Mouse (Mus musculus): ENCODE results near the gene Daam1. TPM values are rescaled to one million over a fixed set of nuclear protein-coding genes. Genes with fewer than 3 reads are reported as not detected.

The Daam1 gene
- polyA plus RNA-seq, 1 experiment from 2014 or later: 8.5 TPM

DNA sequence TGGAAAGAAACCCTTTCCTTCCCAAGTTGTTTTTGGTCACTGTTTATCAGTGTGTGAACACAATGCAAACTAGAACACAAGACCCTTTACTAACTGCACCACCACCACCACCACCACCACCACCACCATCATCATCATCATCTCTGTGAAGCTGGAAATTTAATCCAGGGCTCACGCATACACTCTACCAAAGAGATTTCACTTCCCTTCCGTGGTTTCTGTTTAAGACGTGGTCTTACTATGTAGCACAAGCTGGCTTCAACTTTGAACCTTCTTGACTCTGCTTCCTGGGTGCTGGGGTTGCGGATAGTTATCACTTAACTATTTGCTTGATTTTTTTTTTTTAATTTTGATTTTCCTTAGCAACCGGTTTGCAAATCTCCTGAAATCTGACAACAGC lies 9.6 kb upstream of the Daam1 start:
- Histone ChIP-seq H3K4me2 (ENCODE audit: low read depth, severe bottlenecking) (no peak overlapping the region), H3K27ac (replicated peaks; ENCODE audit: low read depth, low read length) (no peak overlapping the region), H3K9me3 (ENCODE audit: control insufficient read depth, low read length) (no peaks in the 10 kb centered on the region), H3K27me3 (ENCODE audit: control insufficient read depth, insufficient read depth, low read length) (no peaks in the 10 kb centered on the region), H3K36me3 (ENCODE audit: control insufficient read depth, insufficient read depth, low read length) (no peaks in the 10 kb centered on the region), H3K4me3 (ENCODE audit: low read depth, low read length) (no peak overlapping the region), H3K9ac (ENCODE audit: low read length) (no peak overlapping the region), H3K4me1 (ENCODE audit: control insufficient read depth, insufficient read depth, low read length) (no peaks in the 10 kb centered on the region)
- ATAC-seq (ENCODE audit: insufficient number of reproducible peaks, low FRiP score, low TSS enrichment, low read depth) (no peak), DNase-seq (ENCODE audit: low spot score) (no peak)
- WGBS: 86% methylated on average over 5 of the region's 5 CpGs

DNA sequence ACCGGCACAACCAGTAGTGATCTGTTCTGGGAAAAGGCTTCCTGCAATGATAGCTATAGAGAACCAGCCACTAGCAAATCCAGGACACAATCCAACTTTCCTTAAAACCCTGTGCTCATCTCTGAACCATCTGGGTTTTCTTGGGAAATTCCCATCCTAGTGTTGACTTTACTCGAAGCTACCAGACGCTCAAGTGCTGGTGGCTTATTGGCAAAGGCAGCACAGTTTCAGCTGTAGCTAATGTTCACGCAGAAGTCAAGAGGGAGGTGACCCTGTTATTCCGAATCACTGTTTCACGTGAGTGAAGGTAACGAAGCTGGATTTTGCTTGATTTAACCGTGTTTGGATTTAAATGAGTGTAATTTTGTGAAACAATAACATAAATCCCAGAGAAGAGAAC lies 9.1 kb upstream of the Daam1 start:
- WGBS: 91% methylated on average over 8 of the region's 8 CpGs
- Histone ChIP-seq H3K4me1 (ENCODE audit: control insufficient read depth, insufficient read depth, low read length) (no peaks in the 10 kb centered on the region), H3K4me2 (ENCODE audit: low read depth, severe bottlenecking) (no peak overlapping the region), H3K9ac (ENCODE audit: low read length) (no peak overlapping the region), H3K27ac (replicated peaks; ENCODE audit: low read depth, low read length) (no peak overlapping the region), H3K4me3 (ENCODE audit: low read depth, low read length) (no peak overlapping the region), H3K9me3 (ENCODE audit: control insufficient read depth, low read length) (no peaks in the 10 kb centered on the region), H3K36me3 (ENCODE audit: control insufficient read depth, insufficient read depth, low read length) (no peaks in the 10 kb centered on the region), H3K27me3 (ENCODE audit: control insufficient read depth, insufficient read depth, low read length) (no peaks in the 10 kb centered on the region)
- DNase-seq (ENCODE audit: low spot score) (no peak), ATAC-seq (ENCODE audit: insufficient number of reproducible peaks, low FRiP score, low TSS enrichment, low read depth) (no peak)

GRCm38 (mm10) chr12:71824927-71825326 lies 6.0 kb upstream of the Daam1 start:
- 80% methylated on average over 6 of the region's 6 CpGs for WGBS
- H3K9ac ChIP-seq (ENCODE audit: low read length): no peak overlapping the region
- no peaks in the 10 kb centered on the region for H3K4me1 ChIP-seq (ENCODE audit: control insufficient read depth, insufficient read depth, low read length)
- ATAC-seq (ENCODE audit: insufficient number of reproducible peaks, low FRiP score, low TSS enrichment, low read depth) (no peak), DNase-seq (ENCODE audit: low spot score) (no peak)
- H3K27ac ChIP-seq (replicated peaks; ENCODE audit: low read depth, low read length): no peak overlapping the region
- no peak overlapping the region for H3K4me2 ChIP-seq (ENCODE audit: low read depth, severe bottlenecking)
- no peaks in the 10 kb centered on the region for H3K9me3 ChIP-seq (ENCODE audit: control insufficient read depth, low read length)
- no peaks in the 10 kb centered on the region for H3K36me3 ChIP-seq (ENCODE audit: control insufficient read depth, insufficient read depth, low read length)
- H3K4me3 ChIP-seq (ENCODE audit: low read depth, low read length): no peak overlapping the region
- H3K27me3 ChIP-seq (ENCODE audit: control insufficient read depth, insufficient read depth, low read length): no peaks in the 10 kb centered on the region

DNA sequence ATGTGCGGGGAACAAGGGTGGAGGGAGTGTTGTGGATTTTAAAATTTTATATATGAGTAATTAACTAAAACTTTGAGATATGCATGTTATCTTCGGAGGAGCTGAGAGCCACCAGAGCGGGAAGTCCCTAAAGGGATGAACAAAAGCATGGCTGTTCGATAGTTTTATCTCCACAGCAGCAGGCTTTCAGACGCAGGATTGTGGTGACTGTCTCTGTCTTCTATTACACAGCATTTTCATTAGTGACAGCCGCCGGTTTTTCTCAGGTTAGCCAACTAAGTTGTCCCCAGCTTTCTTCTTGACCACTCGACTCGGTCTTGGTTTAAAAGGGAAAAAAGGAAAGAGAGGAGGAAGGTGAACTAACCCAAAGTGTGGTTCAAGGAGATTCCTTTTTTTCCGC lies 739 bp upstream of the Daam1 start:
- Histone ChIP-seq H3K27ac (replicated peaks; ENCODE audit: low read depth, low read length) (no peak overlapping the region), H3K4me1 (ENCODE audit: control insufficient read depth, insufficient read depth, low read length) (peaks cover 5% of the 10 kb centered on the region), H3K4me2 (ENCODE audit: low read depth, severe bottlenecking) (peak overlapping the region; percentile 53)

GRCm38 (mm10) chr12:71831258-71832087 lies 595 bp downstream of the Daam1 start:
- Histone ChIP-seq H3K4me3 (ENCODE audit: low read depth, low read length) (peak overlapping the region; percentile 77), H3K36me3 (ENCODE audit: control insufficient read depth, insufficient read depth, low read length) (no peaks in the 10 kb centered on the region), H3K27me3 (ENCODE audit: control insufficient read depth, insufficient read depth, low read length) (no peaks in the 10 kb centered on the region), H3K27ac (replicated peaks; ENCODE audit: low read depth, low read length) (peak overlapping the region; percentile 72), H3K9ac (ENCODE audit: low read length) (peak overlapping the region; percentile 76), H3K9me3 (ENCODE audit: control insufficient read depth, low read length) (no peaks in the 10 kb centered on the region), H3K4me2 (ENCODE audit: low read depth, severe bottlenecking) (peak overlapping the region; percentile 99), H3K4me1 (ENCODE audit: control insufficient read depth, insufficient read depth, low read length) (peaks cover 5% of the 10 kb centered on the region)
- DNase-seq (ENCODE audit: low spot score) (peak; percentile 57), ATAC-seq (ENCODE audit: insufficient number of reproducible peaks, low FRiP score, low TSS enrichment, low read depth) (no peak)
- whole genome bisulfite sequencing: under 1% methylated on average over 57 of the region's 59 CpGs

More for the DNA sequence above, 739 bp upstream of the Daam1 start:
- no peaks in the 10 kb centered on the region for H3K36me3 ChIP-seq (ENCODE audit: control insufficient read depth, insufficient read depth, low read length)
- peak overlapping the region; percentile 77 for H3K4me3 ChIP-seq (ENCODE audit: low read depth, low read length)
- peak overlapping the region; percentile 50; the same call in 1 of the 2 replicates for H3K9ac ChIP-seq (ENCODE audit: low read length)
- H3K9me3 ChIP-seq (ENCODE audit: control insufficient read depth, low read length): no peaks in the 10 kb centered on the region
- WGBS: 19% methylated on average over 10 of the region's 10 CpGs
- ATAC-seq (ENCODE audit: insufficient number of reproducible peaks, low FRiP score, low TSS enrichment, low read depth) (no peak), DNase-seq (ENCODE audit: low spot score) (no peak)
- H3K27me3 ChIP-seq (ENCODE audit: control insufficient read depth, insufficient read depth, low read length): no peaks in the 10 kb centered on the region

GRCm38 (mm10) chr12:71832225-71832624 lies 1.3 kb downstream of the Daam1 start:
- H3K27me3 ChIP-seq (ENCODE audit: control insufficient read depth, insufficient read depth, low read length): no peaks in the 10 kb centered on the region
- WGBS: under 1% methylated on average over 12 of the region's 12 CpGs
- DNase-seq (ENCODE audit: low spot score) (peak; percentile 81), ATAC-seq (ENCODE audit: insufficient number of reproducible peaks, low FRiP score, low TSS enrichment, low read depth) (no peak)
- H3K9ac ChIP-seq (ENCODE audit: low read length): peak overlapping the region; percentile 76
- no peaks in the 10 kb centered on the region for H3K36me3 ChIP-seq (ENCODE audit: control insufficient read depth, insufficient read depth, low read length)
- H3K4me1 ChIP-seq (ENCODE audit: control insufficient read depth, insufficient read depth, low read length): peaks cover 5% of the 10 kb centered on the region
- H3K9me3 ChIP-seq (ENCODE audit: control insufficient read depth, low read length): no peaks in the 10 kb centered on the region
- H3K27ac ChIP-seq (replicated peaks; ENCODE audit: low read depth, low read length): no peak overlapping the region
- peak overlapping the region; percentile 77 for H3K4me3 ChIP-seq (ENCODE audit: low read depth, low read length)
- H3K4me2 ChIP-seq (ENCODE audit: low read depth, severe bottlenecking): peak overlapping the region; percentile 99

GRCm38 (mm10) chr12:71834041-71834440 lies 3.2 kb downstream of the Daam1 start:
- no peaks in the 10 kb centered on the region for H3K27me3 ChIP-seq (ENCODE audit: control insufficient read depth, insufficient read depth, low read length)
- no peak for DNase-seq (ENCODE audit: low spot score)
- H3K27ac ChIP-seq (replicated peaks; ENCODE audit: low read depth, low read length): no peak overlapping the region
- peaks cover 5% of the 10 kb centered on the region for H3K4me1 ChIP-seq (ENCODE audit: control insufficient read depth, insufficient read depth, low read length)
- no peak overlapping the region for H3K4me2 ChIP-seq (ENCODE audit: low read depth, severe bottlenecking)
- ATAC-seq (ENCODE audit: insufficient number of reproducible peaks, low FRiP score, low TSS enrichment, low read depth): no peak
- no peaks in the 10 kb centered on the region for H3K9me3 ChIP-seq (ENCODE audit: control insufficient read depth, low read length)
- no peak overlapping the region for H3K9ac ChIP-seq (ENCODE audit: low read length)
- no peak overlapping the region for H3K4me3 ChIP-seq (ENCODE audit: low read depth, low read length)
- 75% methylated on average over 7 of the region's 7 CpGs for WGBS
- no peaks in the 10 kb centered on the region for H3K36me3 ChIP-seq (ENCODE audit: control insufficient read depth, insufficient read depth, low read length)

DNA sequence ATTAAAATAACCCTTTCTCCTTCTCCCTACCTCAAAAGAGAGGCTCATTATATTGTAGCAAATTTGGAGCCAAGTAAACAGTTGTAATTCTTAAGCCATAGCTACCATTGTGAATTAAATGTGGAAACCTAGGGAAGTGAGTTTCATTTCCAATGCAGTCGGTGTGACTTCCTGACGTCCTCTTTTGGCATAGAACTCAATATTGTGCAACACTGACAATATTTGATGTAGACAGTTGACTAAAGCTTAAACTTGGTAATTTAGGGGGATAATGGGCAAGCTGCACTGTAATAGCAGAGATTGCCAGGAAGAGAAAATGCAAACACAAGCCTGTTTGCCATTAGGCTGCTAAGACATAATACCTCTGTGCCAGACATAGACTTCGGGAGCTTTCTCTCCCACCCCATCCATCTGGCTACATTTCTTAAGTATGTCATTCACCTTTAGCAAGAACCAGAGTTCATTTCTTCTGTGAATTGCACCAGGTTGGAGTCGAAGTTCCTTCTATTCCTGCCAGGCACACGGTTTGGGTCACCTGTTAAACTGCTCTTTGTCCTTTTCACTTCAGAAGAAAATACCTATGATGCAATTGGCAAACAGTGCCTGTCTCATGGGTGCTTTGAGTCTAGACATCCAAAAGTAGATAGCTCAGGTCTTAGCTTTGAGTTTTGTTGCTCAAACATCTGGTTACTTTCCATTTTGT lies 5.2 kb downstream of the Daam1 start:
- Histone ChIP-seq H3K9ac (ENCODE audit: low read length) (no peak overlapping the region), H3K36me3 (ENCODE audit: control insufficient read depth, insufficient read depth, low read length) (no peaks in the 10 kb centered on the region), H3K27ac (replicated peaks; ENCODE audit: low read depth, low read length) (no peak overlapping the region), H3K4me1 (ENCODE audit: control insufficient read depth, insufficient read depth, low read length) (peaks cover 8% of the 10 kb centered on the region), H3K4me3 (ENCODE audit: low read depth, low read length) (no peak overlapping the region), H3K27me3 (ENCODE audit: control insufficient read depth, insufficient read depth, low read length) (no peaks in the 10 kb centered on the region), H3K9me3 (ENCODE audit: control insufficient read depth, low read length) (no peaks in the 10 kb centered on the region), H3K4me2 (ENCODE audit: low read depth, severe bottlenecking) (no peak overlapping the region)
- ATAC-seq (ENCODE audit: insufficient number of reproducible peaks, low FRiP score, low TSS enrichment, low read depth) (no peak), DNase-seq (ENCODE audit: low spot score) (no peak)
- 84% methylated on average over 5 of the region's 5 CpGs for WGBS

Measured in limb, embryonic 11.5 days (tissue).